Mouse (Mus musculus) stomach, embryonic 14.5 days (tissue): Measurements from ENCODE around the gene Rxrb. TPM values are rescaled to one million over a fixed set of nuclear protein-coding genes. Genes with fewer than 3 reads are reported as not detected.

Experiments used
- ATAC-seq: fragments of 200-750 bp; cut with Nextera tagmentation; 2 replicates; pipeline ENCODE4 v1.8.0; 2017; ENCODE audit warnings: low read depth, moderate TSS enrichment; ENCODE audit not compliant: insufficient number of reproducible peaks, insufficient read depth, low FRiP score
- H3K27ac ChIP-seq: fragments of 300-500 bp; sonication (generic); 2 replicates; pipeline ENCODE4 v1.5.1; 2014; ENCODE audit warnings: mild to moderate bottlenecking, low read length, moderate library complexity, mixed read lengths
- H3K27me3 ChIP-seq: fragments of 300-500 bp; sonication (generic); 2 replicates; pipeline ENCODE4 v1.6.1; 2014; ENCODE audit warnings: low read length, control low read depth, mixed read lengths; ENCODE audit not compliant: control insufficient read depth, insufficient read depth
- H3K36me3 ChIP-seq: fragments of 300-500 bp; sonication (generic); 2 replicates; pipeline ENCODE4 v1.6.1; 2014; ENCODE audit warnings: mild to moderate bottlenecking, control low read depth, low read length, moderate library complexity, mixed read lengths; ENCODE audit not compliant: control insufficient read depth, insufficient read depth
- H3K4me1 ChIP-seq: fragments of 300-500 bp; sonication (generic); 2 replicates; pipeline ENCODE4 v1.6.1; 2014; ENCODE audit warnings: low read length, control low read depth, mixed read lengths; ENCODE audit not compliant: control insufficient read depth, insufficient read depth
- H3K4me2 ChIP-seq: fragments of 300-500 bp; sonication (generic); replicated peaks from 2 replicates; pipeline ENCODE4 v1.6.1; 2014; ENCODE audit warnings: low read depth, low read length, control low read depth
- H3K4me3 ChIP-seq: fragments of 300-500 bp; sonication (generic); 2 replicates; pipeline ENCODE4 v1.5.1; 2014; ENCODE audit warnings: low read depth, low read length, control low read depth
- H3K9ac ChIP-seq: fragments of 300-500 bp; sonication (generic); replicated peaks from 2 replicates; pipeline ENCODE4 v1.6.1; 2014; ENCODE audit warnings: low read depth, mild to moderate bottlenecking, control low read depth, low read length, moderate library complexity, mixed read lengths
- H3K9me3 ChIP-seq: fragments of 300-500 bp; sonication (generic); 2 replicates; pipeline ENCODE4 v1.6.1; 2016; ENCODE audit warnings: low read depth, low read length, control low read depth; ENCODE audit not compliant: control insufficient read depth
- WGBS: fragments of 180-500 bp; shearing (Covaris S2); extraction: QIAGEN DNeasy Blood & Tissue Kit; methylation state at CpG from one replicate; pipeline ENCODE4 v1.1.7; 2014; 5-methylcytosine and 5-hydroxymethylcytosine counted together
- polyA plus RNA-seq: library from polyadenylated mRNA; unstranded; fragments of >200 nt; fragmentation: Nextera tagmentation; extraction: Ambion mirVana; gene quantifications from 2 replicates; pipeline ENCODE4 v1.2.1, GENCODE M21; 2014

The Rxrb gene
- polyA plus RNA-seq, 1 experiment from 2014 or later = 21.7 TPM

GRCm38 (mm10) chr17:34028501-34029149 lies 3.0 kb upstream of the Rxrb start:
- Histone ChIP-seq H3K9me3 (no peaks in the 10 kb centered on the region), H3K4me2 (peak overlapping the region; percentile 96), H3K27ac (peak overlapping the region; percentile 56; the same call in 1 of the 2 replicates), H3K27me3 (no peaks in the 10 kb centered on the region), H3K4me1 (peaks cover 47% of the 10 kb centered on the region), H3K36me3 (peaks cover 19% of the 10 kb centered on the region), H3K4me3 (peak overlapping the region; percentile 61; the same call in 1 of the 2 replicates), H3K9ac (no peak overlapping the region)
- ATAC-seq = no peak
- 73% methylated on average over 17 of the region's 17 CpGs for WGBS

DNA sequence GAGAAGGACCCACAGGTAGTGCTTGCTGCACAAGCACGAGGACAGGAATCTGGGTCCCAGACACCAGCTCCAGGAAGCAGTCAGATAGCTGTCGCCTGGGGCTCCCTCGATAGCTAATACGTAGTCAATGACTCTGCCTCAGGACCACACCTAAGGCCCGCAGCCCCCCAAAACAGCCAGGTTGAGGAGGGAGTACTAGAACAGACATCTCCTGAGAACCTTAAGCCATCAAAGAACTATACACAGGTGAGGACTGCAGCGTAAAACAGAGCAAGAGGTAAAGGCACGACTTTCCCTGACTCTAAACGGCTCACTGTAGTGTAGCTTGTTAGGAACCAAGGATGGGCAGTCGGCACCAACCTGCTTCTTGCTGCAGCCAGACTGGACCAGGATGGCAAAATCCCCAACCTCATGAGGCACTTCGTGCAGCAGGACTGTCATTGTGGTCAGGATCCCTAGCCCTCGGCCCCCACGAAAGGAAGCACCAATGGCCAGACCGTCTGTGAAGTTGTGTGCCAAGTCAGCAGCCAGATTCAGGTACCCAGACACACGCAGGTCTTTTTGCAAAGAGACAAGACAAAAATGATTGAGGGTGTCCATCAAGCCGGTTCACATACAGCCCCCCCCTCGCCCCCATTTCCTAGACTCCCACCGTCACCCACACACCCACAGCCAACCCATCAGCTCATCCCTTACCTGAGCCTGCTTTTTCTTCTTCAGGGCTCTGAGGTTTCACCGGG lies 2.3 kb upstream of the Rxrb start:
- Histone ChIP-seq H3K36me3 (peaks cover 26% of the 10 kb centered on the region), H3K9me3 (no peaks in the 10 kb centered on the region), H3K27me3 (no peaks in the 10 kb centered on the region), H3K4me3 (0 out of 2 replicates have a peak overlapping the region, but pooled peaks have one; percentile 65), H3K27ac (no peak overlapping the region), H3K9ac (no peak overlapping the region), H3K4me1 (peaks cover 42% of the 10 kb centered on the region), H3K4me2 (peak overlapping the region; percentile 99)
- WGBS = 88% methylated on average over 18 of the region's 18 CpGs
- ATAC-seq = no peak

DNA sequence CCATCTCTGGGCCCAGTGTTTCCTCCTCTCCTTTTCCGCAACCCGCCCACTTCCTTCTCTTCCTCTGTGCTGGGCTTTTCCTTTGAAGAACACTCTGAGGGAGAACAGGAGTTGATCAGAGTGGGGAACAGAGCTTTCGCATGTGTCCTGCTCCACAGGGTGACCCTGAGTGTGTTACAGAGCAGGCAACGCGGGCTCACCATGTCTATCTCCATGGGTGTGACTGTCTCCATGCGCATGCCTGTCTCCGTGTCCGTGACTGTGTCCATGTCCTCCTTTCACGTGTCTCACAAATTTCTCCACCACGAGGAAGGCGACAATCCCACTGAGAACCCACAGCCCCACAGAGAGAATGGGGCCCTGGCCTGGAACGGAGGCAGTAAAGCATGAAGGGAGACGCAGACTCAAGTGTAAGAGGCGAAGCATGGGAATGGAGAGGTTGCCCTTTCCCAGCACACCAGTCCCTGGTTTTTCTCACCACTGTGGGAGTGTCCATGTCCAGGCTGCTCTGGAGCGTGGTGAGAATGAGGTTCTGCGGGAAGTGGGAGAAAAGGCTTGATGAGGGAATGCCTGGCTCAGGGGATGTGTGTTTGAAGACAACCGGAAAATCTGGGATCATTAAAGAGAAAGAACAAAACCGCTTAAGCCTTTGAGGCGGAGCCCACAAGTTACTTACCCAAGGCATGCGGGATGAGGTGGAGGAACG lies 1.6 kb upstream of the Rxrb start:
- no peak for ATAC-seq
- Histone ChIP-seq H3K4me1 (peaks cover 42% of the 10 kb centered on the region), H3K4me2 (peak overlapping the region; percentile 99), H3K9ac (peak overlapping the region; percentile 94), H3K27me3 (no peaks in the 10 kb centered on the region), H3K27ac (peak overlapping the region; percentile 94; the same call in 1 of the 2 replicates), H3K36me3 (peaks cover 29% of the 10 kb centered on the region), H3K9me3 (no peaks in the 10 kb centered on the region), H3K4me3 (peak overlapping the region; percentile 65)
- WGBS = 76% methylated on average over 21 of the region's 21 CpGs

DNA sequence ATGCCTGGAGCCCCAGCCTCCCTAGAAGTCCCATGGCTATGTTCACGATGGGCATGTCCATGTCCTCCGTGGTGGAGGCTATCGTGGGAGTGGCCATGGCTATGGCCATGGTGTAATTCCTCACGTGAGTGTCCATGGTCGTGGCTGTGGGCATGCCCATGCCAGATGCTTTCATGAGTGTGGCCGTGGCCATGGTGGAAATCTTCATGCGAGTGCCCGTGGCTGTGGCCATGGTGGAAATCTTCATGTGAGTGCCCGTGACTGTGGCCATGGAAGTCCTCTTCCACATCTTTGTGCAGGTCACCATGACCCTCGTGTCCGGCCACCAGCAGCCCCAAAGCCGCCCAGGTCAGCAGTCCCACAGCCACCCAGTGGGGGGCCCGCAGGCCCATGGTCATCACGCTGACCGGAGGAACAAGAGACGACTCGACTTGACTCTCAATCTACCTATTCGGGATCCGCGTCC lies 718 bp upstream of the Rxrb start:
- Histone ChIP-seq H3K9me3 (no peaks in the 10 kb centered on the region), H3K36me3 (peaks cover 36% of the 10 kb centered on the region), H3K27me3 (no peaks in the 10 kb centered on the region), H3K4me1 (peaks cover 34% of the 10 kb centered on the region), H3K4me3 (peak overlapping the region; percentile 65), H3K9ac (peak overlapping the region; percentile 94), H3K27ac (peak overlapping the region; percentile 94), H3K4me2 (peak overlapping the region; percentile 99)
- WGBS = 4% methylated on average over 20 of the region's 20 CpGs
- no peak for ATAC-seq

GRCm38 (mm10) chr17:34032174-34032632 lies 591 bp downstream of the Rxrb start:
- Histone ChIP-seq H3K9me3 (no peaks in the 10 kb centered on the region), H3K36me3 (peaks cover 48% of the 10 kb centered on the region), H3K4me3 (peak overlapping the region; percentile 65), H3K4me1 (peaks cover 26% of the 10 kb centered on the region), H3K27me3 (no peaks in the 10 kb centered on the region), H3K4me2 (peak overlapping the region; percentile 71), H3K27ac (peak overlapping the region; percentile 94), H3K9ac (peak overlapping the region; percentile 94)
- ATAC-seq = peak; percentile 5; the same call in 1 of the 2 replicates
- under 1% methylated on average over 35 of the region's 48 CpGs for WGBS

GRCm38 (mm10) chr17:34032806-34033205 lies 1.2 kb downstream of the Rxrb start:
- no peak for ATAC-seq
- 56% methylated on average over 9 of the region's 9 CpGs for WGBS
- peak overlapping the region; percentile 65 for H3K4me3 ChIP-seq

GRCm38 (mm10) chr17:34033441-34033840 lies 1.8 kb downstream of the Rxrb start:
- no peak overlapping the region for H3K9ac ChIP-seq
- no peak overlapping the region for H3K4me3 ChIP-seq
- 94% methylated on average over 9 of the region's 9 CpGs for WGBS
- H3K4me2 ChIP-seq = no peak overlapping the region
- no peak for ATAC-seq
- H3K27me3 ChIP-seq = no peaks in the 10 kb centered on the region
- no peaks in the 10 kb centered on the region for H3K9me3 ChIP-seq
- peaks cover 53% of the 10 kb centered on the region for H3K36me3 ChIP-seq
- peaks cover 26% of the 10 kb centered on the region for H3K4me1 ChIP-seq
- no peak overlapping the region for H3K27ac ChIP-seq

More at GRCm38 (mm10) chr17:34032806-34033205, 1.2 kb downstream of the Rxrb start:
- Histone ChIP-seq H3K27me3 (no peaks in the 10 kb centered on the region), H3K4me2 (peak overlapping the region; percentile 71), H3K4me1 (peaks cover 25% of the 10 kb centered on the region), H3K27ac (no peak overlapping the region), H3K9ac (peak overlapping the region; percentile 94), H3K9me3 (no peaks in the 10 kb centered on the region), H3K36me3 (peaks cover 54% of the 10 kb centered on the region)

GRCm38 (mm10) chr17:34034064-34034463 lies 2.5 kb downstream of the Rxrb start:
- 83% methylated on average over 10 of the region's 10 CpGs for WGBS
- Histone ChIP-seq H3K9ac (no peak overlapping the region), H3K27ac (no peak overlapping the region), H3K36me3 (peaks cover 47% of the 10 kb centered on the region), H3K27me3 (no peaks in the 10 kb centered on the region), H3K4me1 (peaks cover 32% of the 10 kb centered on the region), H3K9me3 (no peaks in the 10 kb centered on the region), H3K4me3 (no peak overlapping the region), H3K4me2 (no peak overlapping the region)
- ATAC-seq = no peak
